Mouse (Mus musculus): ENCODE data around the gene Nlrp4c. TPM values are rescaled to one million over a fixed set of nuclear protein-coding genes. Genes with fewer than 3 reads are reported as not detected.

The Nlrp4c gene
- polyA plus RNA-seq, 1 experiment from 2014 or later, result not detected

DNA sequence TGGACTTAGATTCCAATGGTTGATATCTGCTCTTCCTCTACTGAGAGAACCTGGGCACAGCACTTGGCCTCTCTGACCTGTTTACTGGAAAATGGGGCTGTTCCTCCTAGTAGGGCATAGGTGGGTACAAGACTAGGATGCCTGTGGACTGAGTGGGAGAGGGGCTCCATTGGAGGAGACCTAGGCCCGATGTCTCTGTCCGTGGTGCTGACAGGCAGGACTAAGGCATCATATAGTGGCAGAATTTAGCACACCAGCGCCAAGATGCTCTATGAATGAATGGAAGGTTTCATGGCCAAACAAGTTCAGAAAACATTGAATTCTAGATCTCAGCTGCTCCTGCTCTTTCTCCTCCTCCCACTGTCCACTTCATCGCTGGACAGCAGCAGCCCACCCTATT lies 85.4 kb downstream of the Nlrp4c start:
- no peaks in the 10 kb centered on the region for H3K27me3 ChIP-seq (replicated peaks; ENCODE audit: control insufficient read depth, insufficient read depth, low read length)
- no peak overlapping the region for H3K4me3 ChIP-seq (ENCODE audit: low read depth, low read length)
- no peaks in the 10 kb centered on the region for H3K4me1 ChIP-seq (replicated peaks; ENCODE audit: control insufficient read depth, insufficient read depth, low read length)
- no peak overlapping the region for H3K4me2 ChIP-seq (replicated peaks; ENCODE audit: low read depth)
- H3K36me3 ChIP-seq (ENCODE audit: control insufficient read depth, insufficient read depth), result peaks cover 20% of the 10 kb centered on the region
- no peak overlapping the region for H3K9ac ChIP-seq (ENCODE audit: low read depth, low read length)
- H3K9me3 ChIP-seq (ENCODE audit: control insufficient read depth), result no peaks in the 10 kb centered on the region
- TF ChIP-seq CTCF (IDR thresholded peaks at IDR 0.05; ENCODE audit: low read depth), result no peak
- H3K27ac ChIP-seq (ENCODE audit: low read depth, low read length), result no peak overlapping the region
- WGBS, result 49% methylated on average over 4 of the region's 4 CpGs
- ATAC-seq, result no peak

DNA sequence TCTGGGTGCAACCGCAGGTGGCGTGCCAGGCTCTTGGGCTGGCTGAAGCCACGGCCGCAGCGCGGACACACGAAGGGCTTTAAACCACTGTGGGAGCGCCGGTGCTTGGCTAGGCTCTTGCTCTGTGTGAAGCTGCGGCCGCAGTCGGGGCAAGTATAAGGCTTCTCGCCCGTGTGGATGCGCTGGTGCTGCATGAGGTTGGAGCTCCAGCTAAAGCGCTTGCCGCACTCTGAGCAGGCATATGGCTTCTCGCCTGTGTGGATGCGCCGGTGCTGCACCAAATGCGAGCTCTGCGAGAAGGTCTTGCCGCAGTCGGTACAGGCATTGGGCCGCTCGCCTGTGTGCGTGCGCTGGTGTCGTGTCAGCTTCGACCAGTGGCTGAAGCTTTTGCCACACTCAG lies 87.7 kb downstream of the Nlrp4c start:
- 86% methylated on average over 30 of the region's 30 CpGs for WGBS
- Histone ChIP-seq H3K9me3 (ENCODE audit: control insufficient read depth) (no peaks in the 10 kb centered on the region), H3K27ac (ENCODE audit: low read depth, low read length) (no peak overlapping the region; the same call in 1 of the 2 replicates), H3K4me1 (replicated peaks; ENCODE audit: control insufficient read depth, insufficient read depth, low read length) (no peaks in the 10 kb centered on the region), H3K4me3 (ENCODE audit: low read depth, low read length) (no peak overlapping the region), H3K36me3 (ENCODE audit: control insufficient read depth, insufficient read depth) (peaks cover 23% of the 10 kb centered on the region), H3K27me3 (replicated peaks; ENCODE audit: control insufficient read depth, insufficient read depth, low read length) (no peaks in the 10 kb centered on the region), H3K9ac (ENCODE audit: low read depth, low read length) (no peak overlapping the region), H3K4me2 (replicated peaks; ENCODE audit: low read depth) (no peak overlapping the region)
- no peak for TF ChIP-seq CTCF (IDR thresholded peaks at IDR 0.05; ENCODE audit: low read depth)
- no peak for ATAC-seq

DNA sequence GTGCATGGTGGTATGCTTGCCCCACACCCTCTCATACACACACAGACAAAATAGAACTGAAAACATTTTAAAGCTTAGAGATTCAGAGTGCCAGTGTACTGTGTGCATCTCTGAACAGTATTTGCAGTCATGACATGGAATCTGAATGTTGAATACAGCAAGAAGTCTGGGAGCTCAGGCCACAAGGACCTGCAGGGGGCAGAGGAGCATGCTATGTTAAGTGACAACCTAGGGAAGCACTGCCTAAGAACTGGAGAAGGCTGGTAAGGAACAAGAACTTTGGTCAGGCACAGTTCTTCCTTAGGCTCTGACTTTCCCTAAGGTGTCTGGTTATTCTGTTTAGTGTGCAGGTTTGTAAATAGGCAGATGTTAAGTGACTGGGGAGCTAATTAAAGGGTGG lies 91.5 kb downstream of the Nlrp4c start:
- H3K9me3 ChIP-seq (ENCODE audit: control insufficient read depth), result no peaks in the 10 kb centered on the region
- no peak for ATAC-seq
- no peaks in the 10 kb centered on the region for H3K4me1 ChIP-seq (replicated peaks; ENCODE audit: control insufficient read depth, insufficient read depth, low read length)
- TF ChIP-seq CTCF (IDR thresholded peaks at IDR 0.05; ENCODE audit: low read depth), result peak; percentile 57
- H3K4me3 ChIP-seq (ENCODE audit: low read depth, low read length), result no peak overlapping the region
- no peak overlapping the region for H3K9ac ChIP-seq (ENCODE audit: low read depth, low read length)
- H3K27ac ChIP-seq (ENCODE audit: low read depth, low read length), result no peak overlapping the region
- peaks cover 27% of the 10 kb centered on the region for H3K36me3 ChIP-seq (ENCODE audit: control insufficient read depth, insufficient read depth)
- no peak overlapping the region for H3K4me2 ChIP-seq (replicated peaks; ENCODE audit: low read depth)
- no peaks in the 10 kb centered on the region for H3K27me3 ChIP-seq (replicated peaks; ENCODE audit: control insufficient read depth, insufficient read depth, low read length)

DNA sequence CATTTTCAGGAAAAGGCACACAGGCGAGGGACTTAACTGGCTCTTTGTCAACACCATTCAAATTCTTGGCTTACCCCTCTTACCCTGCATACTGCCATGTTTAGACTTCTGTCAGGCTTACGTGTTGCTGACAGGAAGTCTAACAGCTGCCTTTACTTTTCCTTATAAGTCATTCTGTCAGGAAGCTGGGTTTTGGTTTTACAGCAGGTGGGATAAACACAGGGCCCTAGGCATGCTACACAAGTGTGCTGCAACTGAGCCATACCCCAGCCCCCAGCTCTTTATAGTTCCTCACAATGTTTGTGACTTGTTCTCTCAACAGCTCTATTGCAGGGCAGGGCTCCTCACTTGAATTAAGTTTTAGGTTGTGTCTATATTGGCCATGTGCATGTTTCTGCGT lies 94.3 kb downstream of the Nlrp4c start:
- Histone ChIP-seq H3K4me2 (replicated peaks; ENCODE audit: low read depth) (no peak overlapping the region), H3K4me1 (replicated peaks; ENCODE audit: control insufficient read depth, insufficient read depth, low read length) (no peaks in the 10 kb centered on the region), H3K27ac (ENCODE audit: low read depth, low read length) (no peak overlapping the region), H3K27me3 (replicated peaks; ENCODE audit: control insufficient read depth, insufficient read depth, low read length) (no peaks in the 10 kb centered on the region), H3K9me3 (ENCODE audit: control insufficient read depth) (no peaks in the 10 kb centered on the region), H3K4me3 (ENCODE audit: low read depth, low read length) (no peak overlapping the region), H3K36me3 (ENCODE audit: control insufficient read depth, insufficient read depth) (peaks cover 13% of the 10 kb centered on the region), H3K9ac (ENCODE audit: low read depth, low read length) (no peak overlapping the region)
- 74% methylated on average over 3 of the region's 3 CpGs for WGBS
- ATAC-seq, result no peak
- no peak for TF ChIP-seq CTCF (IDR thresholded peaks at IDR 0.05; ENCODE audit: low read depth)

DNA sequence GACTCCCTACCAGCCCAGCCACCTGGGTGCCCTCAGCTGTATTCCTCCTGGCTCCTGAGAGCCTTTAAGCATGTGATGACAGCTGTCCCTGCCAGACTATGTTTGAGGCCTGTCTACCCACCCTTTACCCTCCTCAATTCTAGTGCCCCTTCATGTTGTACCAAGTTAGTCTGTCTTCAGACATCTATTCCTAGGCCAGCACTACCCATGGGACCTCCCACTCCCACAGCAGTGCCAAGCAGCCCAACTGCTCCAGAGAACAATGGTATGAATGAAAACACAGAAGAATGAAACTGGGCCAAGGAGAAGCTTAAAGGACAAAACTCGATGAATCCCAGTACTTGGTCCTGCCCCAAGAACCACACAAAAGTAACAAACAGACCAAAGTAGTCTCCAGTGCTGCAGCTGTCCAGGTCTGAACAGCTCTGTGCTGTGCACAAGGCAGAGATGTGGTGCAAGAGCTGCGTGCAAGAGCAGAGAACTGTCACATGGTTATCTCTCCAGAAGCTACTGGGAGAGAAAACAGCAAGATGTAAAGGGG lies 99.1 kb downstream of the Nlrp4c start:
- 71% methylated on average over 2 of the region's 2 CpGs for WGBS
- Histone ChIP-seq H3K27ac (ENCODE audit: low read depth, low read length) (no peak overlapping the region; the same call in 1 of the 2 replicates), H3K4me2 (replicated peaks; ENCODE audit: low read depth) (no peak overlapping the region), H3K9me3 (ENCODE audit: control insufficient read depth) (no peaks in the 10 kb centered on the region), H3K4me3 (ENCODE audit: low read depth, low read length) (no peak overlapping the region), H3K36me3 (ENCODE audit: control insufficient read depth, insufficient read depth) (peaks cover 10% of the 10 kb centered on the region), H3K9ac (ENCODE audit: low read depth, low read length) (no peak overlapping the region), H3K4me1 (replicated peaks; ENCODE audit: control insufficient read depth, insufficient read depth, low read length) (no peaks in the 10 kb centered on the region), H3K27me3 (replicated peaks; ENCODE audit: control insufficient read depth, insufficient read depth, low read length) (no peaks in the 10 kb centered on the region)
- no peak for TF ChIP-seq CTCF (IDR thresholded peaks at IDR 0.05; ENCODE audit: low read depth)
- ATAC-seq, result no peak

DNA sequence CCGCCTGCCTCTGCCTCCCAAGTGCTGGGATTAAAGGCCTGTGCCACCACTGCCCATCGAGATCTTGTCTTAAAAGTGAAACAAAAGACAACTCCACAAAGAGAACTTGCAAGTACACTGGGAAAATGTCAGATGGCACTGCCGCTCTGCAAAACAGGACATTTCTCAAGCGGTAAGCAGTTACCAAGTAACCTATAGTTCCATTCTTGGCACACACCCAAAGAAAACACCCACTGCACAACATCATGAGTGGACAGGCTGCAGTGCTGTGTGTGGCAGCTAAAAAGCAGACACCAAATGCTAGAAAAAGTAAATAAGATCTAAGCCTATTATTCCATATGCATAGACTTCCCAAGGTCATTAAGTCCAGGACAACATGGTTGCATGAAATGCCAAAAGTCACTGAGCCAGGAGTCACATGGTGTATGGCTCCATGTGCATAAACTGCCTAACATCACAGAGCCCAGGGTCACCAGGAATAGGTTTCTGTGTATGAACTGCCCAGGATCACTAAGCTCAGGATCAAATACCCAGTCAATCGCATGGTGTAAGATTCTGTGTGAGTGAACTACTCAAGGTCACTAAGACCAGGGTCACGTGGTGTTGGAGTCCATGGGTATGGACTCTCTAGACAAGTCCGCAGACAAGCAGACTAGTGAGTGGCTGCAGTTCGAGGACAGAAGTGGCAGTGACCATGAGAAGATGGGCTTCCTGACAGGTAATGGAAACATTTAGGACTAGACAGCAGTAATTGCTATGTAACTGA lies 100.6 kb downstream of the Nlrp4c start:
- no peaks in the 10 kb centered on the region for H3K27me3 ChIP-seq (replicated peaks; ENCODE audit: control insufficient read depth, insufficient read depth, low read length)
- H3K4me1 ChIP-seq (replicated peaks; ENCODE audit: control insufficient read depth, insufficient read depth, low read length), result no peaks in the 10 kb centered on the region
- no peak for TF ChIP-seq CTCF (IDR thresholded peaks at IDR 0.05; ENCODE audit: low read depth)
- H3K4me3 ChIP-seq (ENCODE audit: low read depth, low read length), result no peak overlapping the region
- 66% methylated on average over 8 of the region's 8 CpGs for WGBS
- no peak overlapping the region for H3K9ac ChIP-seq (ENCODE audit: low read depth, low read length)
- H3K27ac ChIP-seq (ENCODE audit: low read depth, low read length), result no peak overlapping the region; the same call in 1 of the 2 replicates
- no peak overlapping the region for H3K4me2 ChIP-seq (replicated peaks; ENCODE audit: low read depth)
- H3K36me3 ChIP-seq (ENCODE audit: control insufficient read depth, insufficient read depth), result peaks cover 10% of the 10 kb centered on the region
- H3K9me3 ChIP-seq (ENCODE audit: control insufficient read depth), result no peaks in the 10 kb centered on the region
- ATAC-seq, result peak; percentile 23; the same call in 1 of the 2 replicates
